Mouse (Mus musculus): ENCODE results near the gene Ufd1.

Ufd1 gene

GRCm38 (mm10) chr16:18811468-18812384 is at the start of gene Ufd1, which contains the start of gene Cdc45:
Ufd1 (plus strand) TSS chr16:18811779.
Cdc45 (minus strand) TSS chr16:18811987.
- peak; percentile 82 for DNase-seq (ENCODE audit: low read depth, low spot score)

- DNase-seq (ENCODE audit: low read depth, low spot score): no peak
These were observed 48.6 kb upstream of the Ufd1 start for GRCm38 (mm10) chr16:18762960-18763359.

GRCm38 (mm10) chr16:18766390-18766789 is 45.2 kb upstream of the Ufd1 start:
- no peak for DNase-seq (ENCODE audit: low read depth, low spot score)

- no peak for DNase-seq (ENCODE audit: low read depth, low spot score)
These were observed 42.1 kb upstream of the Ufd1 start for GRCm38 (mm10) chr16:18769501-18769900.

- no peak for DNase-seq (ENCODE audit: low read depth, low spot score)
These were observed 37.6 kb upstream of the Ufd1 start for GRCm38 (mm10) chr16:18773936-18774335.

GRCm38 (mm10) chr16:18775621-18776555 is 35.7 kb upstream of the Ufd1 start:
- no peak for DNase-seq (ENCODE audit: low read depth, low spot score)

- DNase-seq (ENCODE audit: low read depth, low spot score): no peak
These were observed 35.0 kb upstream of the Ufd1 start, which contains the start of gene Cldn5 for GRCm38 (mm10) chr16:18776556-18777100. Cldn5 (plus strand) TSS chr16:18776847.

GRCm38 (mm10) chr16:18777101-18778080 is 34.2 kb upstream of the Ufd1 start:
- DNase-seq (ENCODE audit: low read depth, low spot score): no peak

GRCm38 (mm10) chr16:18778461-18778860 is 33.1 kb upstream of the Ufd1 start:
- DNase-seq (ENCODE audit: low read depth, low spot score): no peak

- no peak for DNase-seq (ENCODE audit: low read depth, low spot score)
These were observed 29.8 kb upstream of the Ufd1 start for GRCm38 (mm10) chr16:18781810-18782209.

- no peak for DNase-seq (ENCODE audit: low read depth, low spot score)
These were observed 26.6 kb upstream of the Ufd1 start for GRCm38 (mm10) chr16:18785025-18785424.

- DNase-seq (ENCODE audit: low read depth, low spot score): no peak
These were observed 26.1 kb upstream of the Ufd1 start for GRCm38 (mm10) chr16:18785485-18785884.

- no peak for DNase-seq (ENCODE audit: low read depth, low spot score)
These were observed 24.9 kb upstream of the Ufd1 start for GRCm38 (mm10) chr16:18786652-18787051.

- DNase-seq (ENCODE audit: low read depth, low spot score): no peak
These were observed 22.8 kb upstream of the Ufd1 start for GRCm38 (mm10) chr16:18788627-18789406.

GRCm38 (mm10) chr16:18795223-18795899 is 16.2 kb upstream of the Ufd1 start:
- no peak for DNase-seq (ENCODE audit: low read depth, low spot score)

- no peak for DNase-seq (ENCODE audit: low read depth, low spot score)
These were observed 14.9 kb upstream of the Ufd1 start for GRCm38 (mm10) chr16:18796645-18797044.

- no peak for DNase-seq (ENCODE audit: low read depth, low spot score)
These were observed 13.4 kb upstream of the Ufd1 start for GRCm38 (mm10) chr16:18798151-18798550.

GRCm38 (mm10) chr16:18798841-18799240 is 12.7 kb upstream of the Ufd1 start:
- DNase-seq (ENCODE audit: low read depth, low spot score): peak; percentile 50

- DNase-seq (ENCODE audit: low read depth, low spot score): no peak
These were observed 5.8 kb upstream of the Ufd1 start for GRCm38 (mm10) chr16:18805746-18806145.

Measured in retina, postnatal 7 days (tissue).